Mouse (Mus musculus) lung, embryonic 15.5 days (tissue): ENCODE data around the gene Pcdh15. TPM values are rescaled to one million over a fixed set of nuclear protein-coding genes. Genes with fewer than 3 reads are reported as not detected.

Experiments used
- ATAC-seq: fragments of 200-750 bp; cut with Nextera tagmentation; 2 replicates; pipeline ENCODE4 v1.8.0; 2017; ENCODE audit warnings: moderate number of reproducible peaks, borderline replicate concordance; ENCODE audit not compliant: low FRiP score, low TSS enrichment; ENCODE audit errors: extremely low read depth
- H3K27ac ChIP-seq: fragments of 300-500 bp; sonication (generic); 2 replicates; pipeline ENCODE4 v1.5.1; 2015; ENCODE audit warnings: moderate library complexity, mild to moderate bottlenecking, inconsistent platforms
- H3K27me3 ChIP-seq: fragments of 300-500 bp; sonication (generic); 2 replicates; pipeline ENCODE4 v1.6.1; 2015; ENCODE audit warnings: inconsistent platforms
- H3K36me3 ChIP-seq: fragments of 300-500 bp; sonication (generic); 2 replicates; pipeline ENCODE4 v1.6.1; 2015; ENCODE audit warnings: inconsistent platforms
- H3K4me1 ChIP-seq: fragments of 300-500 bp; sonication (generic); 2 replicates; pipeline ENCODE4 v1.6.1; 2015; ENCODE audit warnings: inconsistent platforms
- H3K4me2 ChIP-seq: fragments of 300-500 bp; sonication (generic); 2 replicates; pipeline ENCODE4 v1.6.1; 2015; ENCODE audit warnings: inconsistent platforms, mild to moderate bottlenecking, moderate library complexity
- H3K4me3 ChIP-seq: fragments of 300-500 bp; sonication (generic); 2 replicates; pipeline ENCODE4 v1.5.1; 2015; ENCODE audit warnings: mild to moderate bottlenecking, inconsistent platforms
- H3K9ac ChIP-seq: fragments of 300-500 bp; sonication (generic); 2 replicates; pipeline ENCODE4 v1.6.1; 2015; ENCODE audit warnings: inconsistent platforms
- H3K9me3 ChIP-seq: fragments of 300-500 bp; sonication (generic); 2 replicates; pipeline ENCODE4 v1.6.1; 2016; ENCODE audit warnings: inconsistent platforms
- WGBS: fragments of 180-500 bp; shearing (Covaris S2); methylation state at CpG from one replicate; pipeline ENCODE4 v1.1.7; 2015; 5-methylcytosine and 5-hydroxymethylcytosine counted together
- polyA plus RNA-seq: library from polyadenylated mRNA; unstranded; fragments of >200 nt; fragmentation: Nextera tagmentation; extraction: Ambion mirVana; gene quantifications from 2 replicates; pipeline ENCODE4 v1.2.1, GENCODE M21; 2015

The Pcdh15 gene
- polyA plus RNA-seq, 1 experiment from 2014 or later = 0.29 TPM

DNA sequence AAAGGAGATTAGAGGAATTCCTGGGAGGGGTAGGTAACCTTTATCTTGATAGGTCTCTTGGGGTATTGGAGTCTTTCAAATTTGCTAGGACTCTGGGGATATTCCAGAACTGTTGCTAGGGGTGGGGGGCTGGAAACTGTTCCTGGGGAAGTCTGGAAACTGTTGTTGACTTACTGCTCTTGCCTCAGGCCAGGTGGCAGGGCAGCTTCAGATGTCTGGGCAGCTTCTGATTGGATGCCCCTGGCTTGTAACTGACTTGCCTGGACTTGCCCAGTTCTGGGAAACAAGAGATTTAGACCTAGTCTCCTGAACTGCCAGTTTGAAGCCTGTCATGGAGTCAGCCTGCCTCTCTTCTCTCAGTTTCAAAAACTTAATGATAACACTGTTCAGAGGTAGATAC lies 1414.6 kb downstream of the Pcdh15 start:
- H3K4me2 ChIP-seq = no peak overlapping the region
- H3K36me3 ChIP-seq = no peaks in the 10 kb centered on the region
- no peaks in the 10 kb centered on the region for H3K27me3 ChIP-seq
- H3K9me3 ChIP-seq = no peaks in the 10 kb centered on the region
- H3K27ac ChIP-seq = no peak overlapping the region
- no peak overlapping the region for H3K9ac ChIP-seq
- H3K4me3 ChIP-seq = no peak overlapping the region
- H3K4me1 ChIP-seq = no peaks in the 10 kb centered on the region
- ATAC-seq = no peak

DNA sequence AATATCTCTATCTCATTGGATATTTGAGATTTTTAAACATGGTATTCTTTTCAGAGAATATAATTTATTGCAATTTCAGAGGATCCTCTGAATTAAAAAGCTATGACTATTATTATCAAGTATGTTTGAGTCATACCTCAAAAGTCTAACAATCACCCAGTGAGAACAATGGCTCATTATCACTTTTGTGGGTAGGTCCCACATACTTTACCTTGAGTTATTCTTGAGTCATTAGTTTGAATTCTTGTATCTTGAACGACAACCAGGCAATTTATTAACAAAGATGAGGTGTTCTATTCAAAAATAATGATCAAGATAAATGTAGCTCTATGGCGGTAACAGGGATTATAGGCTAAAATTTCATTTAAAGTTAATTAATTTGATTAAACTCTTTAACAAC lies 1439.2 kb downstream of the Pcdh15 start:
- Histone ChIP-seq H3K36me3 (no peaks in the 10 kb centered on the region), H3K27me3 (no peaks in the 10 kb centered on the region), H3K9me3 (no peaks in the 10 kb centered on the region), H3K4me3 (no peak overlapping the region), H3K4me1 (no peaks in the 10 kb centered on the region), H3K9ac (no peak overlapping the region), H3K4me2 (no peak overlapping the region), H3K27ac (no peak overlapping the region)
- ATAC-seq = no peak
- 68% methylated on average over 2 of the region's 2 CpGs for WGBS

DNA sequence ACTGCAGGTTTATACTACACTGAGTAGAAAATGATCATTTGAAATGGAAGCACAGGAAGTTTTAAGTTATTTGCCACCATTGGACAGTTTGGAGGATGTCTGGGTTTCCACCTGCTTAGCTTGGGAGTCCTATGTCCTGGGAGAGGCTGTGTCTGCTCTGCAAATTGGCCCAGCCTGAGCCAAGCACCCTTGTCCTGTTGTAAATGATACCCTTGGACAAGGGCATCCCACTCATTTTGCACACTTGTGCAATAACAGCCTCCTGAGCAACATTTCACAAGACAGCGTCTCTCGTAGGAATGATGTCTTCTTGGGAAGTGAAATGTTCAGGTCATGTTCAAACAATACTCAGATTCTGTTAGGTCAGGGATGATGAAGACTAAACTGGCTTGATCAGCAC lies 1456.2 kb downstream of the Pcdh15 start:
- WGBS = 74% methylated on average over 2 of the region's 2 CpGs

DNA sequence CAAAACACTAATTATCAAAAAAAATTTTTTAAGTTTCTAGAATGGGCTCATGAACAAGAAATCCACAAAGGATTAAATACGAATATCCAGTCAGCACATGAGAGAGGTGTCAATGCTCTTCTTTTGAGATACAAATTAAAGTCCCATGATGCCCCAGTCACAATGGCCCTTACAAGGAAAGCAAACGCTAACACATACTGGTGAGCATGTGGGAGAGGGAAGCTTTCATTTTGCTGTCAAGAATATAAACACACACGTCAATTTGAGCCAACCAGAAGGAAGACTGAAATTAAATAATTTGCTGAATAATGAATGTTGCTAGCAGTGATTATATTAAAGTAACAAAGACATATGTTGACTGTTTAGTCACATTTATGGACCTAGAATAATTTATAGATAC lies 1470.5 kb downstream of the Pcdh15 start:
- Histone ChIP-seq H3K4me2 (no peak overlapping the region), H3K36me3 (no peaks in the 10 kb centered on the region), H3K4me1 (no peaks in the 10 kb centered on the region), H3K9me3 (no peaks in the 10 kb centered on the region), H3K9ac (no peak overlapping the region), H3K4me3 (no peak overlapping the region), H3K27ac (no peak overlapping the region), H3K27me3 (no peaks in the 10 kb centered on the region)
- 53% methylated on average over 3 of the region's 3 CpGs for WGBS
- ATAC-seq = no peak

More for the DNA sequence above, 1456.2 kb downstream of the Pcdh15 start:
- no peaks in the 10 kb centered on the region for H3K9me3 ChIP-seq
- no peak overlapping the region for H3K9ac ChIP-seq
- H3K27ac ChIP-seq = no peak overlapping the region
- ATAC-seq = no peak
- no peak overlapping the region for H3K4me2 ChIP-seq
- H3K4me1 ChIP-seq = no peaks in the 10 kb centered on the region
- no peak overlapping the region for H3K4me3 ChIP-seq
- no peaks in the 10 kb centered on the region for H3K36me3 ChIP-seq
- H3K27me3 ChIP-seq = no peaks in the 10 kb centered on the region

DNA sequence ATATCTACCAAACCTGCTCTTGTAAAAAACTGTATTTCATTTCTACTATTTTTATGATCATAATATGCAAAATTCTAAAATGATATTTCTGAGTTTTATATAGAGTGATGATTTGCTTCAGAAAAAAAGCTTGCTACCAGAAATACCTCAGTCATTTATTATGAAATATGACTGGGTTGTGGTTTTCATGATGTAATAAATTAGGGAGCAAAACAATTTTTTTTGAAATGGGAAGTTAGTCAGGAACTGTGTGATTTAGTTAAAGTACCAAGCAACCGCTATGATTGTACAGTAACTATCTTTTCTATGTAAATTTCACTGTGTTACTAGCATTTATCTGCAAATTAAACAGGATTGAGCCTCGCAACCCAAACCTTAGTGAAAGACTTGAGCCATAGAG lies 1480.8 kb downstream of the Pcdh15 start:
- no peaks in the 10 kb centered on the region for H3K4me1 ChIP-seq
- ATAC-seq = no peak
- H3K36me3 ChIP-seq = no peaks in the 10 kb centered on the region
- H3K4me2 ChIP-seq = no peak overlapping the region
- no peak overlapping the region for H3K27ac ChIP-seq
- H3K4me3 ChIP-seq = no peak overlapping the region
- H3K27me3 ChIP-seq = no peaks in the 10 kb centered on the region
- WGBS = 75% methylated on average over 2 of the region's 2 CpGs
- H3K9me3 ChIP-seq = no peaks in the 10 kb centered on the region
- no peak overlapping the region for H3K9ac ChIP-seq

DNA sequence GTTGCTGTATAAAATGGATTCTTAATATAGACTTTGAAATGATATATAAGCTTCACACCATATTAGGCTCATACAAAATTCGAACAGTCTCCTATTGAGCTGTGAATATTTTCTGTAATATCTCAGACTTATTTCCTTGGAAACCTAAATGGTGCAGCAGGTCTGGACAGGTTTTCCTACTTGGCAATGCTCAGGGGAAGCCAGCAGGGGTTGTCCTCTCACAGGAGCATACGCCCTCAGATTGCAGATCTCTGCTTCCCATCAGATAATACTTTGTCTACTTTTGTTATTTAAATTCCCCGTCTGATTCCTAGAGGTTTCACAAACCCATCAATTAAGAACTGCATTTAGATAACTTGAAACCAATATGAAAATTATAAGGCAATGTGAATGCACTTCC lies 1492.7 kb downstream of the Pcdh15 start:
- H3K4me2 ChIP-seq = no peak overlapping the region
- H3K4me1 ChIP-seq = no peaks in the 10 kb centered on the region
- H3K9me3 ChIP-seq = no peaks in the 10 kb centered on the region
- no peak overlapping the region for H3K9ac ChIP-seq
- WGBS = 68% methylated on average over 3 of the region's 3 CpGs
- no peak overlapping the region for H3K27ac ChIP-seq
- no peak for ATAC-seq
- no peaks in the 10 kb centered on the region for H3K27me3 ChIP-seq
- H3K4me3 ChIP-seq = no peak overlapping the region
- H3K36me3 ChIP-seq = no peaks in the 10 kb centered on the region

DNA sequence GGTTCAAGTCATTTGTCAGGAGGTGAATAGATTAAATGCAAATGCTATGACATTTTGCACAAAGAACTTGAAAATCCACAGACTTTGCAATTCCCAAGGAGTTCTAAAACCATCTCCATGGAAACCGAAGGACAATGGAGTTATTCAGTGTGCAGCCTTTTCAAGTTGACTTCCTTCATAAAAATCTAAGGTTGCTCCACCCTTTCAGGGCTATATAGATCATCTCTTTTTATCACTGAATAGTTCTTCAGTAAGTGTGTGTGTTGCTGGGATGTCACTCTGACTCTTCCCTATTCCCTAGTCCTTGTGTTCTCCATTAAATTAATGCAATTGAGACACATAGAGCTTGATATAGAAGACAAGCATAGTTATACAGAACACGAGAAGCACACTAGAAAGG lies 1508.5 kb downstream of the Pcdh15 start:
- Histone ChIP-seq H3K4me3 (no peak overlapping the region), H3K4me2 (no peak overlapping the region), H3K4me1 (no peaks in the 10 kb centered on the region), H3K36me3 (no peaks in the 10 kb centered on the region), H3K27ac (no peak overlapping the region), H3K27me3 (no peaks in the 10 kb centered on the region), H3K9ac (no peak overlapping the region), H3K9me3 (no peaks in the 10 kb centered on the region)
- WGBS = 78% methylated on average over 2 of the region's 2 CpGs
- no peak for ATAC-seq

DNA sequence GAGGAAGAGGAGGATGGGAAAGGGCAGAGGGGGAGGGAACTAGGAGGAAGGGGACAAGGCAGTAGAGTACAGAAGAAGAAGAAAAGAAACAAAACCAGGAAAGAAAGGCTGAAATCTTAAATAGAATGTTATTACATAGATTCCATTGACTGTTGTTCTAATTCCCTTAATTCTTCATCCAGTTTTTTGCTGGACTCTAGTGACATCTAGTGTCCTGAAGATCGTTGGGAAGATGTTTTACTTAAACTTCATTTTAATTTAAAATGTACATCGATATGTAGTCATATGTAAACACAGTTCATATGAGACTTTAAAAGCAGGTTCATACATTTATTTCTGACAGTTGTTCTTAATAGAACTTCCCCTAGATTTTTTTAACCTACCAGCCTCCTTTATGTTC lies 1522.7 kb downstream of the Pcdh15 start:
- Histone ChIP-seq H3K27me3 (no peaks in the 10 kb centered on the region), H3K27ac (no peak overlapping the region), H3K4me1 (no peaks in the 10 kb centered on the region), H3K4me2 (no peak overlapping the region), H3K36me3 (no peaks in the 10 kb centered on the region), H3K9me3 (no peaks in the 10 kb centered on the region), H3K9ac (no peak overlapping the region), H3K4me3 (no peak overlapping the region)
- no peak for ATAC-seq
- WGBS = 42% methylated on average over 2 of the region's 2 CpGs

DNA sequence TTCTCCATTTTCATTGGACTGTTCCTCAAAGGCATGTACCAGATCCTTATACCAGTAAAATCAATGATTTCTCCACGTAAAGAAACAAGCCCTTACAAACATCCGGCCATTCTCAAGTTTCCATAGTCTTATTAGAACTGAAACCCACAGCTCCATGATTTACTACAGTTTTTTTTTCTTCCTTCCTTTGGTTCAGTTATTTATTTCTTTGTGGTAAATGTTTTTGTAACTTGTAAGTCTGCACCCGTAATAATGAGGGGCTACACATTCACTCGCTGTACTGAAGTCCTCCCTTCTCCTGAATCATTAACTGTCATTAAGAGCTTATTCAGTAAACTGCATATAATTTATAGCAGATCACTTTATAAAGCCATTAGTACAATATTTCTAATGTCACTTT lies 1526.6 kb downstream of the Pcdh15 start:
- Histone ChIP-seq H3K27me3 (no peaks in the 10 kb centered on the region), H3K36me3 (no peaks in the 10 kb centered on the region)
- WGBS = 61% methylated on average over 4 of the region's 4 CpGs

DNA sequence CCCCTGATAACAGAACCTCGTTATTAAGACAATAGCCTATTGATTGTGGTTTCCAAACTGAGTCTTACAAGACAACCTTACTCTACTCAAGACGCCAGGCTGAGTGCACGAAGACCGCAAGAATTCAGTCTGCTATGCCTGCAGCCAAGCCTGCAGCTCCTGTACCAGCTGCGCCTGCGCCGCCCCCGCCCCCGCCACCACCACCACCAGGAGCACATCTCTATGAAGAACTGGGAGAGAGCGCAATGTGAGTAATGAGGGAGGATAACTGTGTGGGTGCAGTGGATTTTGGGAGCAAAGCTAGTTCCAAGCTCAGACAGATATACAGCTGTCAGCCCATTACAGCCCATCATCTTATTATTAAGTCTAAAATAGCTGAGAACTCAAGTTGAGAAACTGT lies 1527.5 kb downstream of the Pcdh15 start:
- H3K4me2 ChIP-seq = no peak overlapping the region
- no peak overlapping the region for H3K9ac ChIP-seq
- H3K9me3 ChIP-seq = no peaks in the 10 kb centered on the region
- no peaks in the 10 kb centered on the region for H3K4me1 ChIP-seq
- no peak for ATAC-seq
- H3K27me3 ChIP-seq = no peaks in the 10 kb centered on the region
- 45% methylated on average over 10 of the region's 10 CpGs for WGBS
- H3K36me3 ChIP-seq = no peaks in the 10 kb centered on the region
- no peak overlapping the region for H3K27ac ChIP-seq
- no peak overlapping the region for H3K4me3 ChIP-seq

More for the DNA sequence above, 1526.6 kb downstream of the Pcdh15 start:
- no peak for ATAC-seq
- Histone ChIP-seq H3K4me2 (no peak overlapping the region), H3K9me3 (no peaks in the 10 kb centered on the region), H3K9ac (no peak overlapping the region), H3K4me1 (no peaks in the 10 kb centered on the region), H3K27ac (no peak overlapping the region), H3K4me3 (no peak overlapping the region)

DNA sequence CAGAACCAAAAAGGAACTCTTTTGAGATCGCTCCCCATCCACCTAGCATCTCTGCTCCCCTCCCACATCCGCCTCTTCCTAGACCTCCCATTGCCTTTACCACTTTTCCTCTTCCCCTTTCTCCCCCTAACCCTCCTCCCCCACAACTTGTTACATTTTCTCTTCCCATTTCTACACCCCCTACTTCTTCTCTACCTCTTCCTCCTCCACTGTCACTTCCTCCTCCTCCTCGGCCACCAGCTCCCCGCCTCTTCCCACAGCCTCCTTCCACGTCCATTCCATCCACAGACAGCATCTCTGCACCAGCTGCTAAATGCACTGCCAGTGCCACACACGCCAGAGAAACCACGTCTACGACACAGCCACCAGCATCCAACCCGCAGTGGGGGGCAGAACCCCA lies 1532.2 kb downstream of the Pcdh15 start:
- no peaks in the 10 kb centered on the region for H3K27me3 ChIP-seq
- H3K4me3 ChIP-seq = no peak overlapping the region
- no peak overlapping the region for H3K9ac ChIP-seq
- H3K27ac ChIP-seq = no peak overlapping the region
- H3K4me2 ChIP-seq = no peak overlapping the region
- no peaks in the 10 kb centered on the region for H3K4me1 ChIP-seq
- H3K36me3 ChIP-seq = no peaks in the 10 kb centered on the region
- ATAC-seq = no peak
- H3K9me3 ChIP-seq = no peaks in the 10 kb centered on the region
- 81% methylated on average over 9 of the region's 9 CpGs for WGBS

DNA sequence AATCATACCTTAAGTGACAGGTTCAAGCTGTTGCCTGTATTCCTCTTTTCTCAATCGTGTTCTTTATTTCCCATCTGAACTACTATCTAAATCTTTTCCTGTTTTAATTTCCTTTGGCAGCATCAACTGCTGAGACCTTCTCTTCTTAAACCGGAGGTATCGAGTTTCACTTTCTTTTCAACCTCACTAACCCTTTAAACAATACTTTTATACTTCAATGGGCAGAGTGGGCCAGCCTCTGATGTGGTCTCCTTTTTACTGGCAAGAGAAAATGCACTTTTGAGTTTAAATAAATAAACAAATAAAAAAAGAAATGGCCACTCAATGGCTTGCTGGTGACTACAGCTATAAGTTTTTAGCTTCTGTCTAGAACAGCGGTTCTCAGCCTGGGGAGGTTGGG lies 1537.9 kb downstream of the Pcdh15 start:
- H3K9me3 ChIP-seq = no peaks in the 10 kb centered on the region
- H3K9ac ChIP-seq = no peak overlapping the region
- H3K4me1 ChIP-seq = no peaks in the 10 kb centered on the region
- no peaks in the 10 kb centered on the region for H3K36me3 ChIP-seq
- H3K4me3 ChIP-seq = no peak overlapping the region
- H3K27ac ChIP-seq = no peak overlapping the region
- ATAC-seq = no peak
- WGBS = 37% methylated on average over 4 of the region's 4 CpGs
- no peaks in the 10 kb centered on the region for H3K27me3 ChIP-seq
- H3K4me2 ChIP-seq = no peak overlapping the region

DNA sequence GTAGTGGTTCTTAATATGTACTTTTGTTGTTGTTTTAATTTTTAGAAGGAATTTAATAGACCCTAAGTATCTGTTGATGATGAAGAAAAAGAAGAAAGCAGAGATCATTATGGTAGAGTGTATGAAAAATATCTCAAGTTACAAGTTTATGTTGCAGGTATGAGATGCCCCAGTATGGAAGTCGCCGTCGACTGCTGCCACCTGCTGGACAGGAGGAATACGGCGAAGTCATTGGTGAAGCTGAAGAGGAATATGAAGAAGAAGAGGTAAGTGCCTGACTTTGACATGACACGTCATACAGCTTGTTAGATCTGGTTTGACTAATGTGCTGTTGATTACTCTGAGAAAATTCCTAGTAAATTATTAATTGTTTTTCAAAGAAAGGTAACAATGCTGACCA lies 1543.0 kb downstream of the Pcdh15 start:
- Histone ChIP-seq H3K4me3 (no peak overlapping the region), H3K27me3 (no peaks in the 10 kb centered on the region), H3K4me1 (no peaks in the 10 kb centered on the region), H3K36me3 (no peaks in the 10 kb centered on the region), H3K9me3 (no peaks in the 10 kb centered on the region), H3K9ac (no peak overlapping the region), H3K27ac (no peak overlapping the region), H3K4me2 (no peak overlapping the region)
- WGBS = 56% methylated on average over 6 of the region's 6 CpGs
- no peak for ATAC-seq
